Mouse (Mus musculus) forebrain, embryonic 13.5 days (tissue): Measurements from ENCODE around the gene Msi2. TPM values are rescaled to one million over a fixed set of nuclear protein-coding genes. Genes with fewer than 3 reads are reported as not detected.

Experiments used
- ATAC-seq: fragments of 200-750 bp; cut with Nextera tagmentation; 2 replicates; pipeline ENCODE4 v1.8.0; 2017
- H3K27ac ChIP-seq: fragments of 300-500 bp; sonication (generic); 2 replicates; pipeline ENCODE4 v1.5.1; 2015; ENCODE audit warnings: inconsistent platforms, mild to moderate bottlenecking, moderate library complexity
- H3K27me3 ChIP-seq: fragments of 300-500 bp; sonication (generic); 2 replicates; pipeline ENCODE4 v1.6.1; 2015; ENCODE audit warnings: mild to moderate bottlenecking, inconsistent platforms
- H3K36me3 ChIP-seq: fragments of 300-500 bp; sonication (generic); 2 replicates; pipeline ENCODE4 v1.6.1; 2015; ENCODE audit warnings: mild to moderate bottlenecking, inconsistent platforms; ENCODE audit not compliant: poor library complexity, severe bottlenecking
- H3K4me1 ChIP-seq: fragments of 300-500 bp; sonication (generic); 2 replicates; pipeline ENCODE4 v1.6.1; 2015; ENCODE audit warnings: inconsistent platforms
- H3K4me2 ChIP-seq: fragments of 300-500 bp; sonication (generic); 2 replicates; pipeline ENCODE4 v1.6.1; 2015; ENCODE audit warnings: inconsistent platforms, mild to moderate bottlenecking, moderate library complexity
- H3K4me3 ChIP-seq: fragments of 300-500 bp; sonication (generic); 2 replicates; pipeline ENCODE4 v1.5.1; 2015; ENCODE audit warnings: mild to moderate bottlenecking, inconsistent platforms
- H3K9ac ChIP-seq: fragments of 300-500 bp; sonication (generic); 2 replicates; pipeline ENCODE4 v1.6.1; 2015; ENCODE audit warnings: mild to moderate bottlenecking, inconsistent platforms
- H3K9me3 ChIP-seq: fragments of 300-500 bp; sonication (generic); replicated peaks from 2 replicates; pipeline ENCODE4 v1.6.1; 2016; ENCODE audit warnings: inconsistent platforms
- WGBS: fragments of 180-500 bp; shearing (Covaris S2); methylation state at CpG from one replicate; pipeline ENCODE4 v1.1.7; 2015; 5-methylcytosine and 5-hydroxymethylcytosine counted together
- polyA plus RNA-seq: library from polyadenylated mRNA; unstranded; fragments of >200 nt; fragmentation: Nextera tagmentation; extraction: Ambion mirVana; gene quantifications from 2 replicates; pipeline ENCODE4 v1.2.1, GENCODE M21; 2015

Gene Msi2
- polyA plus RNA-seq, 1 experiment from 2014 or later: 31.5 TPM

- Histone ChIP-seq H3K27ac (no peak overlapping the region; the same call in 1 of the 2 replicates), H3K4me3 (no peak overlapping the region), H3K9me3 (no peaks in the 10 kb centered on the region), H3K36me3 (peaks cover 76% of the 10 kb centered on the region), H3K4me2 (no peak overlapping the region), H3K9ac (no peak overlapping the region), H3K4me1 (peaks cover 70% of the 10 kb centered on the region), H3K27me3 (no peaks in the 10 kb centered on the region)
- no peak for ATAC-seq
- WGBS: 85% methylated on average over 11 of the region's 11 CpGs
These were observed 11.0 kb downstream of the Msi2 start for GRCm38 (mm10) chr11:88707228-88707775.

GRCm38 (mm10) chr11:88704688-88705087 is 13.6 kb downstream of the Msi2 start:
- Histone ChIP-seq H3K4me3 (no peak overlapping the region), H3K27ac (no peak overlapping the region; the same call in 1 of the 2 replicates), H3K4me1 (peaks cover 80% of the 10 kb centered on the region), H3K9me3 (no peaks in the 10 kb centered on the region), H3K9ac (no peak overlapping the region), H3K27me3 (no peaks in the 10 kb centered on the region), H3K36me3 (peaks cover 72% of the 10 kb centered on the region), H3K4me2 (no peak overlapping the region)
- 90% methylated on average over 10 of the region's 10 CpGs for WGBS
- ATAC-seq: no peak

GRCm38 (mm10) chr11:88703220-88703619 is 15.1 kb downstream of the Msi2 start:
- peaks cover 80% of the 10 kb centered on the region for H3K4me1 ChIP-seq
- ATAC-seq: no peak

GRCm38 (mm10) chr11:88701976-88702659 is 16.2 kb downstream of the Msi2 start:
- H3K4me3 ChIP-seq: no peak overlapping the region
- peak overlapping the region; percentile 79 for H3K27ac ChIP-seq
- peaks cover 63% of the 10 kb centered on the region for H3K36me3 ChIP-seq
- peaks cover 88% of the 10 kb centered on the region for H3K4me1 ChIP-seq
- H3K9me3 ChIP-seq: no peaks in the 10 kb centered on the region
- H3K4me2 ChIP-seq: peak overlapping the region; percentile 29
- peak; percentile 83 for ATAC-seq
- H3K9ac ChIP-seq: no peak overlapping the region
- 6% methylated on average over 6 of the region's 6 CpGs for WGBS
- H3K27me3 ChIP-seq: no peaks in the 10 kb centered on the region

More at GRCm38 (mm10) chr11:88703220-88703619, 15.1 kb downstream of the Msi2 start:
- Histone ChIP-seq H3K9ac (peak overlapping the region; percentile 30; the same call in 1 of the 2 replicates), H3K27me3 (no peaks in the 10 kb centered on the region), H3K27ac (peak overlapping the region; percentile 79), H3K36me3 (peaks cover 64% of the 10 kb centered on the region), H3K9me3 (no peaks in the 10 kb centered on the region), H3K4me3 (no peak overlapping the region), H3K4me2 (peak overlapping the region; percentile 29)
- 8% methylated on average over 4 of the region's 4 CpGs for WGBS

GRCm38 (mm10) chr11:88701020-88701419 is 17.3 kb downstream of the Msi2 start:
- Histone ChIP-seq H3K27ac (peak overlapping the region; percentile 79), H3K9ac (no peak overlapping the region), H3K4me2 (no peak overlapping the region), H3K36me3 (peaks cover 63% of the 10 kb centered on the region), H3K9me3 (no peaks in the 10 kb centered on the region), H3K27me3 (no peaks in the 10 kb centered on the region), H3K4me3 (no peak overlapping the region), H3K4me1 (peaks cover 95% of the 10 kb centered on the region)
- WGBS: 90% methylated on average over 6 of the region's 6 CpGs
- no peak for ATAC-seq

- ATAC-seq: no peak
- Histone ChIP-seq H3K4me1 (peaks cover 95% of the 10 kb centered on the region), H3K27ac (peak overlapping the region; percentile 79), H3K36me3 (peaks cover 63% of the 10 kb centered on the region), H3K27me3 (no peaks in the 10 kb centered on the region), H3K4me3 (no peak overlapping the region), H3K4me2 (no peak overlapping the region), H3K9me3 (no peaks in the 10 kb centered on the region), H3K9ac (no peak overlapping the region)
- 69% methylated on average over 15 of the region's 15 CpGs for WGBS
These were observed 18.1 kb downstream of the Msi2 start for GRCm38 (mm10) chr11:88700202-88700711.

- no peak overlapping the region for H3K4me3 ChIP-seq
- ATAC-seq: no peak; the same call in 1 of the 2 replicates
- peaks cover 30% of the 10 kb centered on the region for H3K36me3 ChIP-seq
- no peaks in the 10 kb centered on the region for H3K9me3 ChIP-seq
- H3K27me3 ChIP-seq: no peaks in the 10 kb centered on the region
- H3K4me1 ChIP-seq: peaks cover 91% of the 10 kb centered on the region
- WGBS: 16% methylated on average over 20 of the region's 20 CpGs
- H3K9ac ChIP-seq: 0 out of 2 replicates have a peak overlapping the region, but pooled peaks have one; percentile 50
- peak overlapping the region; percentile 19; the same call in 1 of the 2 replicates for H3K4me2 ChIP-seq
- H3K27ac ChIP-seq: peak overlapping the region; percentile 71
These were observed 24.1 kb downstream of the Msi2 start for GRCm38 (mm10) chr11:88693905-88694893.

GRCm38 (mm10) chr11:88693002-88693769 is 25.1 kb downstream of the Msi2 start:
- 0 out of 2 replicates have a peak overlapping the region, but pooled peaks have one; percentile 19 for H3K4me2 ChIP-seq
- no peaks in the 10 kb centered on the region for H3K27me3 ChIP-seq
- peak; percentile 33; the same call in 1 of the 2 replicates for ATAC-seq
- H3K9me3 ChIP-seq: no peaks in the 10 kb centered on the region
- H3K4me1 ChIP-seq: peaks cover 91% of the 10 kb centered on the region
- H3K4me3 ChIP-seq: no peak overlapping the region
- peak overlapping the region; percentile 50 for H3K9ac ChIP-seq
- H3K36me3 ChIP-seq: peaks cover 36% of the 10 kb centered on the region
- H3K27ac ChIP-seq: peak overlapping the region; percentile 71
- WGBS: 22% methylated on average over 13 of the region's 13 CpGs

- no peak overlapping the region for H3K4me2 ChIP-seq
- peaks cover 38% of the 10 kb centered on the region for H3K36me3 ChIP-seq
- H3K9ac ChIP-seq: no peak overlapping the region
- no peaks in the 10 kb centered on the region for H3K9me3 ChIP-seq
- 20% methylated on average over 10 of the region's 10 CpGs for WGBS
- peaks cover 85% of the 10 kb centered on the region for H3K4me1 ChIP-seq
- peak; percentile 41; the same call in 1 of the 2 replicates for ATAC-seq
- no peak overlapping the region for H3K4me3 ChIP-seq
- no peaks in the 10 kb centered on the region for H3K27me3 ChIP-seq
- no peak overlapping the region for H3K27ac ChIP-seq
These were observed 25.9 kb downstream of the Msi2 start for GRCm38 (mm10) chr11:88692374-88692773.

- H3K27me3 ChIP-seq: no peaks in the 10 kb centered on the region
- no peaks in the 10 kb centered on the region for H3K9me3 ChIP-seq
- H3K27ac ChIP-seq: peak overlapping the region; percentile 25; the same call in 1 of the 2 replicates
- H3K4me1 ChIP-seq: peaks cover 82% of the 10 kb centered on the region
- WGBS: 16% methylated on average over 12 of the region's 12 CpGs
- ATAC-seq: no peak
- H3K4me3 ChIP-seq: no peak overlapping the region
- peaks cover 39% of the 10 kb centered on the region for H3K36me3 ChIP-seq
- H3K9ac ChIP-seq: no peak overlapping the region
- H3K4me2 ChIP-seq: peak overlapping the region; percentile 25; the same call in 1 of the 2 replicates
These were observed 27.6 kb downstream of the Msi2 start for GRCm38 (mm10) chr11:88690556-88691287.
